Comparison of ENCODE assay signal across 17 mouse cellular contexts in the genomic region with DNA sequence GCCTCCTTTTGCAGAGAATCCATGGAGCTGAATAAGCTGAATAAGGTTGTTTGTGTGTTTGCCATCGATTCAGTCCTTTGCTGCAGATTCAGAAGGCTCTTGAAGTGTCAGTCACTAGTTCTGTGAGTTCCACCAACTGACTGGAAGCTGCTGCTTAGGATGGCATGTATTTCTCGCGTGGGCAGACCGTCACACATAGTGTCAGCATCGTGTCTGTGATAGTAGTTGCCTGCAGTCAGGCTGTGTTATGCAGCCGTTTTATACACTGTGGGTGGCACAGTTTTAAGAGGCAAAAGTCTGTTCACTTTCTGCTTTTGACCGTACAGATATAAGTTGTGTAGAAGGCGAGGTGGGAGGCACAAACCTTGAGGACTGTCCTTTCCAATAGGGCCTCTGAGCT. TPM values are rescaled to one million over a fixed set of nuclear protein-coding genes. Genes with fewer than 3 reads are reported as not detected.
DNase-seq lines count a peak whose midpoint lies in the region; ATAC-seq lines count a peak whose summit lies in the region.
"Had no signal": no experiment of that assay in that cellular context is flagged by ENCODE, and none has a peak within 500 bp of the region (broad histone marks: within the 10 kb centered on the region; RNA-seq: fewer than 3 reads in every experiment).

No protein-coding gene starts in this region.

- ATAC-seq in hindbrain, embryonic 14.5 days (ENCODE audit: low FRiP score): no peak
- ATAC-seq: intestine, embryonic 16.5 days; liver, postnatal 0 days had no signal

- no peak overlapping the region for H3K4me2 ChIP-seq in hindbrain, embryonic 14.5 days (replicated peaks)
- H3K4me2 ChIP-seq: forebrain, embryonic 12.5 days; hindbrain, embryonic 15.5 days; neural tube, embryonic 12.5 days; stomach, embryonic 15.5 days had no signal

- H3K27me3 ChIP-seq in hindbrain, embryonic 14.5 days (ENCODE audit: control insufficient read depth, insufficient read depth, low read length): no peaks in the 10 kb centered on the region
- H3K27me3 ChIP-seq: forebrain, embryonic 12.5 days; hindbrain, embryonic 15.5 days; neural tube, embryonic 12.5 days; stomach, embryonic 15.5 days had no signal

- H3K4me1 ChIP-seq in hindbrain, embryonic 14.5 days (replicated peaks; ENCODE audit: control insufficient read depth, insufficient read depth, low read length): no peaks in the 10 kb centered on the region
- H3K4me1 ChIP-seq: forebrain, embryonic 12.5 days; hindbrain, embryonic 15.5 days; neural tube, embryonic 12.5 days; stomach, embryonic 15.5 days had no signal

- H3K27ac ChIP-seq in hindbrain, embryonic 14.5 days: no peak overlapping the region
- H3K27ac ChIP-seq: forebrain, embryonic 12.5 days; hindbrain, embryonic 15.5 days; neural tube, embryonic 12.5 days; stomach, embryonic 15.5 days had no signal

- no peak overlapping the region for H3K4me3 ChIP-seq in hindbrain, embryonic 14.5 days (replicated peaks; ENCODE audit: low read length)
- H3K4me3 ChIP-seq: forebrain, embryonic 12.5 days; hindbrain, embryonic 15.5 days; neural tube, embryonic 12.5 days; stomach, embryonic 15.5 days had no signal

- DNase-seq in frontal cortex, adult 2 months (ENCODE audit: extremely low spot score in 1 of 2, low spot score in 1 of 2): peak; percentile 75 to 81
- peak; percentile 14 to 22 for DNase-seq in frontal cortex, postnatal 25 days (ENCODE audit: low spot score in 2 of 2)
- DNase-seq in left cerebral cortex, adult 8-10 months (ENCODE audit: low spot score in 2 of 2): peak; percentile 4 to 78
- DNase-seq in right cerebral cortex, postnatal 14 days: peak; percentile 24
- no peak for DNase-seq in hindbrain, embryonic 14.5 days (ENCODE audit: low spot score)
- no peak for DNase-seq in cerebellum, postnatal 4 days (ENCODE audit: low spot score in 2 of 2)
- DNase-seq in adrenal gland, postnatal 14 days: no peak
- DNase-seq: cerebellum, postnatal 14 days; gastrocnemius, postnatal 10 days; liver; liver, postnatal 0 days; spleen, adult 18-20 months had no signal

- H3K9ac ChIP-seq in hindbrain, embryonic 14.5 days: no peak overlapping the region
- H3K9ac ChIP-seq: forebrain, embryonic 12.5 days; hindbrain, embryonic 15.5 days; liver, postnatal 0 days; neural tube, embryonic 12.5 days; stomach, embryonic 15.5 days had no signal

- 74% methylated on average over 8 of the region's 8 CpGs for WGBS in hindbrain, embryonic 14.5 days

- H3K36me3 ChIP-seq in hindbrain, embryonic 14.5 days (replicated peaks; ENCODE audit: control insufficient read depth, insufficient read depth): 0 out of 2 replicates have a peak, but pooled peaks cover 5% of the 10 kb centered on the region
- H3K36me3 ChIP-seq: forebrain, embryonic 12.5 days; neural tube, embryonic 12.5 days; stomach, embryonic 15.5 days had no signal

- no peaks in the 10 kb centered on the region; the same call in 1 of the 2 replicates for H3K9me3 ChIP-seq in hindbrain, embryonic 14.5 days (ENCODE audit: control insufficient read depth, low read length)
- H3K9me3 ChIP-seq: hindbrain, embryonic 15.5 days; neural tube, embryonic 12.5 days; stomach, embryonic 15.5 days had no signal

RNA-seq across cellular contexts. Expression of a gene that starts 42.3 kb away (rescaled TPM):
- polyA plus RNA-seq in frontal cortex, adult 2 months (2012; rRNA removed): 32.6 and 35.7 TPM in 2 replicates
- total RNA-seq in left cerebral cortex, adult 8-10 months (2022): 10 to 100 TPM; 34.3 to 40.0 (median 37.4) TPM
- 40.6 and 42.0 TPM in 2 replicates for polyA plus RNA-seq in hindbrain, embryonic 14.5 days (2014; fragmentation: Nextera tagmentation; extraction: Ambion mirVana)
- 35.3 and 35.5 TPM in 2 replicates for total RNA-seq in adrenal gland, postnatal 14 days (2021)

Comparison
In these comparisons a context has a peak if more than half of its experiments do, and no peak if none do; other contexts are left out.
1. DNase-seq: peak in frontal cortex, adult 2 months (2 of 2), frontal cortex, postnatal 25 days (2 of 2), left cerebral cortex, adult 8-10 months (2 of 2) and right cerebral cortex, postnatal 14 days (single experiment); none in hindbrain, embryonic 14.5 days (single experiment), cerebellum, postnatal 4 days (0 of 2) and adrenal gland, postnatal 14 days (single experiment).